Mouse (Mus musculus) forebrain, embryonic 16.5 days (tissue): ENCODE results near the gene Cfdp1. TPM values are rescaled to one million over a fixed set of nuclear protein-coding genes. Genes with fewer than 3 reads are reported as not detected.

Source experiments
- ATAC-seq: fragments of 200-750 bp; cut with Nextera tagmentation; 2 replicates; pipeline ENCODE4 v1.8.0; 2017; ENCODE audit warnings: mild to moderate bottlenecking, moderate library complexity
- H3K27ac ChIP-seq: fragments of 300-500 bp; sonication (generic); 2 replicates; pipeline ENCODE4 v1.5.1; 2014; ENCODE audit warnings: low read length, control low read depth
- H3K27me3 ChIP-seq: fragments of 300-500 bp; sonication (generic); replicated peaks from 2 replicates; pipeline ENCODE4 v1.6.1; 2014; ENCODE audit warnings: low read length; ENCODE audit not compliant: control insufficient read depth, insufficient read depth
- H3K36me3 ChIP-seq: fragments of 300-500 bp; sonication (generic); 2 replicates; pipeline ENCODE4 v1.6.1; 2014; ENCODE audit not compliant: control insufficient read depth, insufficient read depth
- H3K4me1 ChIP-seq: fragments of 300-500 bp; sonication (generic); replicated peaks from 2 replicates; pipeline ENCODE4 v1.6.1; 2014; ENCODE audit warnings: low read length; ENCODE audit not compliant: control insufficient read depth, insufficient read depth
- H3K4me2 ChIP-seq: fragments of 300-500 bp; sonication (generic); 2 replicates; pipeline ENCODE4 v1.6.1; 2014; ENCODE audit warnings: mild to moderate bottlenecking, low read length, control low read depth
- H3K4me3 ChIP-seq: fragments of 300-500 bp; sonication (generic); replicated peaks from 2 replicates; pipeline ENCODE4 v1.5.1; 2014; ENCODE audit warnings: mild to moderate bottlenecking, low read length, control low read depth
- H3K9ac ChIP-seq: fragments of 300-500 bp; sonication (generic); replicated peaks from 2 replicates; pipeline ENCODE4 v1.6.1; 2014; ENCODE audit warnings: low read depth, low read length, control low read depth
- H3K9me3 ChIP-seq: fragments of 300-500 bp; sonication (generic); 2 replicates; pipeline ENCODE4 v1.6.1; 2016; ENCODE audit warnings: low read length; ENCODE audit not compliant: control insufficient read depth
- WGBS: fragments of 180-500 bp; shearing (Covaris S2); extraction: QIAGEN DNeasy Blood & Tissue Kit; methylation state at CpG from one replicate; pipeline ENCODE4 v1.1.7; 2014; 5-methylcytosine and 5-hydroxymethylcytosine counted together
- polyA plus RNA-seq: library from polyadenylated mRNA; unstranded; fragments of >200 nt; fragmentation: Nextera tagmentation; extraction: Ambion mirVana; gene quantifications from 2 replicates; pipeline ENCODE4 v1.2.1, GENCODE M21; 2015

The Cfdp1 gene
- polyA plus RNA-seq, 1 experiment from 2014 or later: 190 TPM

DNA sequence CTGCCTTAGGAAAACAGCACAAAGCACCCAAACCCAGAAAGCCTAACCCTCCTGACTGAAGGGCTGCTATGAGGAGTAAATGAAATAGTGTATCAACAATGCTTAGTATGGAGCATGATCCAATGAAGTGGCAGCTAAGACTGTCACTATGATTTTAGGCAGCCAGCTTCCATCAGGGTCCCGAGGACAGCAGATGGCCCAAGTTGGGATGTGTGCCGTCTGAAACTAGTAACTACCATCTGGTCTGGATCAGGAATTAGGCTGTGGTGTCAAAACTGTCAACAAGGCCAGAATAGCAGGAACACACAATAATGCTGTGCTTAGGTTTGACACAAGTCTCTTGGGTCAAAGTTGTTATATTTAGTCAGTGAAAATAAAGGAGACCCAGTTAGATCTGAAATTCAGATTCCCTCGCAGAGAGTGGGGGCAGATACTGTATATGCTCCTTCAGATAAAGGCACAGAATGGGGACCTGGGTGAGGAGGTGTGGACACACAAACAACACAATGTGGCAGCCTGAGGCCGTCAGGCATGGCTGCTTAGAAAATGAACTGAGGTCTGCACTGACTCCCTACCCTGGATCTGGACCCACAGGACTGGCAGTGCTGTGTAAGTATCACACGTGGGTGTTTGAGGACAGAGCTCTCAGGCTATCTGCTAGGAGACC is 83.0 kb downstream of the Cfdp1 start:
- WGBS: 50% methylated on average over 5 of the region's 5 CpGs
- H3K4me3 ChIP-seq: no peak overlapping the region
- H3K36me3 ChIP-seq: no peaks in the 10 kb centered on the region
- no peak overlapping the region for H3K9ac ChIP-seq
- no peaks in the 10 kb centered on the region for H3K9me3 ChIP-seq
- H3K4me2 ChIP-seq: no peak overlapping the region
- H3K4me1 ChIP-seq: peaks cover 37% of the 10 kb centered on the region
- no peaks in the 10 kb centered on the region for H3K27me3 ChIP-seq
- peak overlapping the region; percentile 77 for H3K27ac ChIP-seq
- ATAC-seq: peak; percentile 77

DNA sequence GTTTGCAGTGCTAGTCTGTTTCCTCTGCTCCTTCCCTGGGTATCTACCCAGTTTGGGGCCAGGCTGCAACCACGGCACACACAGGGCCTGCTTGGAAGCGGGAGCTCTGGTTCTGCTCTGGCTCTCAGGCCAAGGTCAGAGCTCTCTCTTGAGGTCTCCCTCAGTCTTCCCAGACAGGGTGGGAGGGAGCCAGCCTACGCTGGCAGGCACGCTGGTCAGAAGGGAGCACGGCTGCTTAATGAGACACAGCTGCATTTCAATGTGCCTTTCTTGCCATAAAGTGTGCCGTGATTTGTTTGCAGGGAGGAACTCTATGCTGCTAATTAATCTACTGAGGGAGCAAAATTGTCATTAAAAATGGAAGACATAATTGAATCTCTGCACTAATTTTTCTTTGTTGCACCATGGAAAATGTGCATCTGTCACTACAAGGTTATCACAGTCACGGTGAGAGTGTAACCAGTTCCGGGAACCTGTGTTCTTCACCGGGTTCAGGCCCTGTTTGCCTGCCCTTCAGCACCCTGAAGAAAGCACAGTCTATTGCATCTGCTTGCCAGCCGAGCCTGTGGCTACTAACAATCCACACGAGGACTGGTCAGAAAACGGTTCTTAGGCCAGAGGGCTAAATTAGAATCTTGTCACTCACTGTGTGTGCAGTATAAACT is 84.2 kb downstream of the Cfdp1 start:
- Histone ChIP-seq H3K4me1 (peaks cover 37% of the 10 kb centered on the region), H3K27me3 (no peaks in the 10 kb centered on the region), H3K9ac (peak overlapping the region; percentile 27; the same call in 1 of the 2 replicates), H3K27ac (peak overlapping the region; percentile 77), H3K36me3 (no peaks in the 10 kb centered on the region), H3K4me2 (no peak overlapping the region), H3K9me3 (no peaks in the 10 kb centered on the region), H3K4me3 (no peak overlapping the region)
- ATAC-seq: peak; percentile 81
- WGBS: 17% methylated on average over 12 of the region's 12 CpGs

DNA sequence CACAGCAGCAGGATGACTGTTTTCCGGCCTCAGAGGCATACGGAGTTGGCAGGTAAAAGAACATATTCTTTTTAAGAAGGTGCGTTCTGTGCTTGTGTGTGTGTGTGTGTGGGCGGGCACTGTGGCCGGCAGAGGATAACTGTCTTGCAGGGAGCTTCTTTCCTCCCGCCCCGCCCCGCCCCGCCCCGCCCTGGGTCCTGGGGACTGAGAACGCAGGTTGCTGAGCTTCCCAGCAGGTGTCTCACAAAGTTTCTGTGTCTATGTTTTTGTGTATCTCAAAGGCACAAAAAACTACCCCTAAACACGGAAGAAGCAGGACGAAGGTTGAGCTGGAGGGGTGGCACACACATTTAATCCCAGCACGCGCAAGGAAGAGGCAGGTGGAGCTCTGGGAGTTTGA is 84.8 kb downstream of the Cfdp1 start:
- peak overlapping the region; percentile 77 for H3K27ac ChIP-seq
- WGBS: 55% methylated on average over 15 of the region's 15 CpGs
- no peak for ATAC-seq
- no peaks in the 10 kb centered on the region for H3K36me3 ChIP-seq
- no peak overlapping the region for H3K4me2 ChIP-seq
- H3K9ac ChIP-seq: peak overlapping the region; percentile 27; the same call in 1 of the 2 replicates
- no peaks in the 10 kb centered on the region for H3K9me3 ChIP-seq
- H3K27me3 ChIP-seq: no peaks in the 10 kb centered on the region
- H3K4me3 ChIP-seq: no peak overlapping the region
- H3K4me1 ChIP-seq: peaks cover 37% of the 10 kb centered on the region

DNA sequence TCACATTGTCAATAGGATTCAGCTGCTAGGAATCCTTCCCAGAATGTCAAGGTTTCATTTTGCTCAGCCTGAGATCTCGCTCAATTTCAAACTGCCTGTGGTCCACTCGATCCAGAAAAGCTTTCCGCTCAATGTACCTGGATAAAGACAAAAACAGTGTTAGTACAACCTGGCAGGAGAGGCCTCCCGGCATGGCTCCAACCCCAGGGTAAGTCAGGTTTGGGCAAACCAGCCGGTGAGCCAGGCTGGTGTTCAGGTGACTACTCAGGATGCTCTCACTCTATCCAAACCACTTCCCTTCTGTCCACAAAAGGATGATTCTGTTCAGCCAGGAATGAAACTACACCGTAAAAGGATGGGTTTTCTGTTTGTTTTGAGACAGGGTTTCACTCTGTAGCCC is 85.4 kb downstream of the Cfdp1 start:
- Histone ChIP-seq H3K27me3 (no peaks in the 10 kb centered on the region), H3K9me3 (no peaks in the 10 kb centered on the region), H3K36me3 (no peaks in the 10 kb centered on the region), H3K4me1 (peaks cover 37% of the 10 kb centered on the region), H3K9ac (no peak overlapping the region), H3K27ac (no peak overlapping the region), H3K4me2 (no peak overlapping the region), H3K4me3 (no peak overlapping the region)
- ATAC-seq: no peak
- 91% methylated on average over 6 of the region's 6 CpGs for WGBS

DNA sequence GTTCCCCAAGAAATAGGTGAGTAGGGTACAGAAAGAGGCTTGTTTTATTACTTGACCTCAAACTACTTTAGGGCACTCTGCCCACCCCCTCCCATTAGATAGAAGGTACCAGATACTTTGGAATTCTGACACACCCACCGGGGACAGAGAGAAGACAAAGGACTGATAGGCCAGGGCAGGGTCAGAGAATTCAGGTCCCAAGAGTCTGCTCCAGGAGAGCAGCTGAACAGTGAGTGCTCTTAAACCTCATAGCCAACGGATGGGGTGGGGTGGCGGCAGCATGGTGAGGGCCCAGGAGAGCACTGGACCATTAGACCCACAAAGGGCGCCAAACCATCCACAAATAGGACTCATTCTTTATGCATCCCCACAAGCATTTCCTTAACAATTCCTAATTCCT is 88.5 kb downstream of the Cfdp1 start:
- WGBS: 92% methylated on average over 4 of the region's 4 CpGs
- Histone ChIP-seq H3K27ac (no peak overlapping the region), H3K9me3 (no peaks in the 10 kb centered on the region), H3K4me3 (no peak overlapping the region), H3K4me2 (no peak overlapping the region), H3K36me3 (no peaks in the 10 kb centered on the region), H3K27me3 (no peaks in the 10 kb centered on the region), H3K9ac (no peak overlapping the region), H3K4me1 (peaks cover 26% of the 10 kb centered on the region)
- ATAC-seq: no peak

DNA sequence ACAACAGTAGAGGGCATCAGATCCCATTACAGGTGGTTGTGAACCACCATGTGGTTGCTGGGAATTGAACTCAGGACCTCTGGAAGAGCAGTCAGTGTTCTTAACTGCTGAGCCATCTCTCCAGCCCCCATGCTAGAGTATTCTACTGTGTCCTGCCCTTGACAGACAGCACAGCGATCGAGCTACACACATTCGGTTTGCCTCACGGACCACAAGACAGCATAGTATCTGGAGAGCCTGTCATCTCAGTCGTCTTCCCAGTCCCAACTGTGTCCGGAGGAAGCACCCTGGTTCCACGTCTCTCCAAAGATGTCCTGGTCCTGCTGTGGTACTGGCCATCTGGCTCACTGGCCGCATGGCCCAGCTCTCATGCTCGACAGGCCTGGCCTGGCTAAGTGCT is 89.0 kb downstream of the Cfdp1 start:
- Histone ChIP-seq H3K9ac (no peak overlapping the region), H3K9me3 (no peaks in the 10 kb centered on the region), H3K4me2 (no peak overlapping the region), H3K27me3 (no peaks in the 10 kb centered on the region), H3K4me3 (no peak overlapping the region), H3K27ac (no peak overlapping the region), H3K36me3 (no peaks in the 10 kb centered on the region), H3K4me1 (peaks cover 26% of the 10 kb centered on the region)
- no peak for ATAC-seq
- WGBS: 94% methylated on average over 9 of the region's 9 CpGs

DNA sequence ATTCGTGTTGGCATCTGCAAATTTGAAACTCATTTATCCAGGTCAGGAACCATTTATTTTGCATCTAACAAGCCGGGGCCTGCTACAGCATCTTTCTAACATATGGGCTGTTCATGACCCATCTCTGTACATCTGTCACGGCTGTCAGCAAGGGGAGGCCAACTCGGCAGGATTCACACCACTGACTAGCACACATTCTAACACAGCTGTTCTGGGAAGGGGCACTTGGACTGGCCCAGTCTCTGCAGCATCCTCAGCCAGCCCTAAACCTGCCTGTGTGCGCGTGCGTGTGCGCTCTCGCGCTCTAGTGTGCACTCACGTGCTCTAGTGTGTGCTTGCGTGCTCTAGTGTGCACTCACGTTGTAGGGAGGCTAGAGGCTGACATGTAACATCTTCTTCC is 93.4 kb downstream of the Cfdp1 start:
- Histone ChIP-seq H3K4me3 (no peak overlapping the region), H3K4me2 (no peak overlapping the region), H3K4me1 (peaks cover 6% of the 10 kb centered on the region; the same call in 1 of the 2 replicates), H3K27me3 (no peaks in the 10 kb centered on the region), H3K36me3 (no peaks in the 10 kb centered on the region), H3K9ac (no peak overlapping the region), H3K27ac (no peak overlapping the region), H3K9me3 (no peaks in the 10 kb centered on the region)
- WGBS: 65% methylated on average over 13 of the region's 13 CpGs
- ATAC-seq: peak; percentile 49; the same call in 1 of the 2 replicates

DNA sequence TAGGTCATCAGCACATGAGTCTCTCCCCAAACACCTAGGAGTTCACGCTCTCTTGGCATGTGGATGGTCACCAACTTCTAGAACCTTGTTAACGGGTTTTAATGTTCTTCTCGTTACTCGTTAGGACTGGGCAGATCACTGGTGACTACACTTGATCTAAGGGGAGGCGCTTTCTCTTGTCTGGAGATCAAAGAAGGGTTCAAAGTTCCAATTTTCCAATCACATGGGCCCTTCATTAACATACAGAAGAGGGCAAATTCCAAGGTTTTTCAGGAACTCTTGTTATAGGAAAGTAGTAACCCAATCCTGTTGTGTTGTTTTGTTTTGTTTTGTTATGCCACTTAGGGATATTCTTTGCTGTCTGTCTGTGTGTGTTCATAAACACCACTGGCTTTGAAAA is 95.3 kb downstream of the Cfdp1 start:
- Histone ChIP-seq H3K9ac (no peak overlapping the region), H3K36me3 (no peaks in the 10 kb centered on the region), H3K9me3 (no peaks in the 10 kb centered on the region), H3K4me3 (no peak overlapping the region), H3K27me3 (no peaks in the 10 kb centered on the region), H3K27ac (no peak overlapping the region), H3K4me2 (no peak overlapping the region), H3K4me1 (peaks cover 6% of the 10 kb centered on the region; the same call in 1 of the 2 replicates)
- 81% methylated on average over 5 of the region's 5 CpGs for WGBS
- ATAC-seq: no peak

DNA sequence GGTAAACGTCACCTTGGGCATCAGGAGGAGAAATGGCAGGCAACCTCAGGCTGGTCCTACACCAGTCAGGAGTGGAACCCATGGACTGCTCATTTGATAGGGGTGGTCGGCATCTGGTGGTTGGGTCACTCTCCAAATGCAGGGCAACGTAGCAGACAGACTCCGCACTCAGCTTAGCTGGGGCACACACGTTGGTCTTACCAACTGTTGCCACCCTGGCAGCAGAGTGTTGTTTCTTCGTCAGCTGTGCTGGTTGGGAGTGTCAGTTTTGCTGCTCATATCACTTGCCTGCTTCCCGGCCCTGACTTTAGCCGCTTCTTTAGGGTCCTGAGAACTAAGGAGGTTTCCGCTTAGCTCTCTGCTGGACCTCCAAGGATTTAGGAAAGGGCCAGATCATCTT is 96.5 kb downstream of the Cfdp1 start:
- H3K27ac ChIP-seq: no peak overlapping the region
- no peak overlapping the region for H3K4me3 ChIP-seq
- H3K4me2 ChIP-seq: no peak overlapping the region
- no peaks in the 10 kb centered on the region for H3K27me3 ChIP-seq
- WGBS: 90% methylated on average over 9 of the region's 9 CpGs
- H3K9ac ChIP-seq: no peak overlapping the region
- H3K4me1 ChIP-seq: peaks cover 6% of the 10 kb centered on the region; the same call in 1 of the 2 replicates
- H3K9me3 ChIP-seq: no peaks in the 10 kb centered on the region
- no peaks in the 10 kb centered on the region for H3K36me3 ChIP-seq
- no peak for ATAC-seq
